Mouse (Mus musculus): ENCODE results near the gene Chmp3.

DNA sequence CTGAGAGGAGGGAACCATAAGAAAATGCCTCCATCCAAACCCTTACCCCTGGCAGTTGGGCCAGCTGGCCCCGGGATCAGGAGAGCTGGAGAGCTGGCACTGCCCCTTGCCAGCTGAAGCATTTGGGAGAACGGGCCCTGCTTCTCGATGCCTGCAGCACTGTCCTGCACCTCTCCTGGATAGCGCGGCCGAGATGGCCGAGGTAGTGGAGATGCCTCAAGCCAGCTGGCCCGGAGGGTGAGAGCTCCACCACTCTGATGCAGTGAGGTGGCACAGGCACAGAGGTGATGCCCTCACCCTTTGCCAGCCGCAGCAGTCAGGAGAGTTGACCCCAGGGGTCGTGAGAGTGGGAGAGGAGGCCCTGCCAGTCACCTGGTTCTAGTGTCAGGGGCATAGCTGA lies 16.5 kb upstream of the Chmp3 start:
- TF ChIP-seq CTCF (IDR thresholded peaks at IDR 0.05; ENCODE audit: insufficient read depth, low read depth, low read length), result no peak
- TF ChIP-seq POLR2A (IDR thresholded peaks at IDR 0.05; ENCODE audit: insufficient read depth, low read depth, low read length), result no peak

Measured in olfactory bulb, adult 2 months (tissue).